Mouse (Mus musculus): Measurements from ENCODE around the gene Fbln7.

DNA sequence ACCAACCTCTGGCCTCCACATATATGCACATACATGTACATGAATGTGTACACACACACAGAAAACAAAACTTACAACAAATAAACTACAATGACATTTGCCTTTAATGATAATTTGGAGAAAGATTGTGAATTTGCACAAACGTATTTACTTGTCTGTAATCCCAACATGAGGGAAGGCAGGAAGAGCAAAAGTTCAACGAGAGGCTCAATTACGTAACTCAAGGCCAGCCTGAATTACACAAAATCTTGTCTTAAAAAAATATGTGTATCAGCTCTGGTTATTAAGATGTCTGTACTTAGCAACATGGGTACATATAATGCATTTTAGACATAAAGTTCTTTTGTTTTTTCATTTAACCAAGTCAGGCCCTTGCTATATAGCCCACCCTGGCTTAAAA is 73.5 kb downstream of the Fbln7 start:
- TF ChIP-seq CTCF (IDR thresholded peaks at IDR 0.05; ENCODE audit: control insufficient read depth, insufficient read depth, insufficient read length) (no peak), MYOD1 (IDR thresholded peaks at IDR 0.05; ENCODE audit: control insufficient read depth, insufficient read length, low read depth) (no peak), MAX (IDR thresholded peaks at IDR 0.05) (no peak), MYOG (IDR thresholded peaks at IDR 0.05; ENCODE audit: control insufficient read depth, extremely low read depth, insufficient read length) (no peak), CEBPB (IDR thresholded peaks at IDR 0.05; ENCODE audit: low read depth) (no peak), USF1 (IDR thresholded peaks at IDR 0.05; ENCODE audit: low read depth) (no peak)
